Mouse (Mus musculus) midbrain, embryonic 10.5 days (tissue): ENCODE results near the gene Cdh4. TPM values are rescaled to one million over a fixed set of nuclear protein-coding genes. Genes with fewer than 3 reads are reported as not detected.

ENCODE experiments used
- DNase-seq: peaks from one replicate; pipeline ENCODE4 v3.0.0-alpha.2; 2017; ENCODE audit warnings: low spot score
- H3K27ac ChIP-seq: fragments of 300-500 bp; sonication (generic); replicated peaks from 2 replicates; pipeline ENCODE4 v1.5.1; 2016; ENCODE audit warnings: mild to moderate bottlenecking
- H3K27me3 ChIP-seq: fragments of 300-500 bp; sonication (generic); 2 replicates; pipeline ENCODE4 v1.6.1; 2016; ENCODE audit warnings: low read depth, mild to moderate bottlenecking; ENCODE audit not compliant: poor library complexity, severe bottlenecking
- H3K36me3 ChIP-seq: fragments of 300-500 bp; sonication (generic); 2 replicates; pipeline ENCODE4 v1.6.1; 2016; ENCODE audit warnings: mild to moderate bottlenecking, moderate library complexity
- H3K4me1 ChIP-seq: fragments of 300-500 bp; sonication (generic); 2 replicates; pipeline ENCODE4 v1.6.1; 2016
- H3K4me3 ChIP-seq: fragments of 300-500 bp; sonication (generic); 2 replicates; pipeline ENCODE4 v1.5.1; 2016; ENCODE audit warnings: mild to moderate bottlenecking, moderate library complexity
- H3K9me3 ChIP-seq: fragments of 300-500 bp; sonication (generic); replicated peaks from 2 replicates; pipeline ENCODE4 v1.6.1; 2016; ENCODE audit warnings: mild to moderate bottlenecking
- WGBS: fragments of 180-500 bp; shearing (Covaris S2); methylation state at CpG from one replicate; pipeline ENCODE4 v1.1.7; 2016; 5-methylcytosine and 5-hydroxymethylcytosine counted together
- polyA plus RNA-seq: library from polyadenylated mRNA; unstranded; fragments of >200 nt; fragmentation: Nextera tagmentation; extraction: Ambion mirVana; gene quantifications from 2 replicates; pipeline ENCODE4 v1.2.1, GENCODE M21; 2016

The Cdh4 gene
- polyA plus RNA-seq, 1 experiment from 2014 or later, result 8.3 TPM

GRCm38 (mm10) chr2:179742419-179742818, 300.2 kb downstream of the Cdh4 start:
- Histone ChIP-seq H3K27ac (no peak overlapping the region), H3K9me3 (no peaks in the 10 kb centered on the region), H3K4me1 (0 out of 2 replicates have a peak, but pooled peaks cover 3% of the 10 kb centered on the region), H3K4me3 (no peak overlapping the region), H3K27me3 (no peaks in the 10 kb centered on the region), H3K36me3 (no peaks in the 10 kb centered on the region)
- DNase-seq, result no peak
- 96% methylated on average over 1 of the region's 1 CpGs for WGBS

- Histone ChIP-seq H3K4me1 (0 out of 2 replicates have a peak, but pooled peaks cover 3% of the 10 kb centered on the region), H3K27me3 (no peaks in the 10 kb centered on the region), H3K9me3 (no peaks in the 10 kb centered on the region), H3K4me3 (no peak overlapping the region), H3K36me3 (no peaks in the 10 kb centered on the region), H3K27ac (no peak overlapping the region)
- no peak for DNase-seq
- WGBS, result 87% methylated on average over 6 of the region's 6 CpGs
These were observed 300.6 kb downstream of the Cdh4 start for GRCm38 (mm10) chr2:179742828-179743227.

- no peaks in the 10 kb centered on the region for H3K27me3 ChIP-seq
- H3K27ac ChIP-seq, result no peak overlapping the region
- no peaks in the 10 kb centered on the region for H3K9me3 ChIP-seq
- no peaks in the 10 kb centered on the region for H3K36me3 ChIP-seq
- WGBS, result 91% methylated on average over 7 of the region's 7 CpGs
- H3K4me3 ChIP-seq, result no peak overlapping the region
- H3K4me1 ChIP-seq, result 0 out of 2 replicates have a peak, but pooled peaks cover 5% of the 10 kb centered on the region
- DNase-seq, result no peak
These were observed 304.3 kb downstream of the Cdh4 start for GRCm38 (mm10) chr2:179746491-179746890.

- DNase-seq, result no peak
- Histone ChIP-seq H3K27me3 (no peaks in the 10 kb centered on the region), H3K4me1 (0 out of 2 replicates have a peak, but pooled peaks cover 2% of the 10 kb centered on the region), H3K4me3 (no peak overlapping the region), H3K9me3 (no peaks in the 10 kb centered on the region), H3K27ac (no peak overlapping the region), H3K36me3 (no peaks in the 10 kb centered on the region)
- 76% methylated on average over 3 of the region's 3 CpGs for WGBS
These were observed 307.2 kb downstream of the Cdh4 start for GRCm38 (mm10) chr2:179749399-179749798.

- H3K4me1 ChIP-seq, result peaks cover 13% of the 10 kb centered on the region
- H3K27me3 ChIP-seq, result no peaks in the 10 kb centered on the region
- H3K36me3 ChIP-seq, result no peaks in the 10 kb centered on the region
- no peak overlapping the region for H3K27ac ChIP-seq
- 91% methylated on average over 9 of the region's 9 CpGs for WGBS
- DNase-seq, result no peak
- no peak overlapping the region for H3K4me3 ChIP-seq
- H3K9me3 ChIP-seq, result no peaks in the 10 kb centered on the region
These were observed 311.6 kb downstream of the Cdh4 start for GRCm38 (mm10) chr2:179753811-179754210.

DNA sequence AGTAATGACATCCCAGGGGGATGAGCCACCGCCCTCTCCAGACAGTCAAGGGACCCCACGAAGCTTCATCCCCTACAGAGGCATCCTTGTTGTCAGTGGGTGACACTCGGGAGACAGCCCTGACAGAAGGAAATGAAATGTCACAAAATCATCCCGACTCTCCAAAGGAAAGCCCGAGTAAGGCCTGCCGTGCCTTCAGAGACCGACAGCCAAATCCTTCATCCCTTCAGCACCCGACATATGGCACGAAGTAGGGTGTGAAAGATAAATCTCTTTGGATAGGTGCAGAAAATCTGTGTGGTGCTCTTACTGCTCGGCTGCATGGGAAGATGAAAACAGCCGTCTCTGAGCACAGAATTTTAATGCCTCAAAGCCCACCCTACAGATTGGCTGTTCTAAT, 312.5 kb downstream of the Cdh4 start:
- no peaks in the 10 kb centered on the region for H3K9me3 ChIP-seq
- no peak overlapping the region for H3K4me3 ChIP-seq
- H3K27ac ChIP-seq, result no peak overlapping the region
- H3K27me3 ChIP-seq, result no peaks in the 10 kb centered on the region
- no peaks in the 10 kb centered on the region for H3K36me3 ChIP-seq
- peaks cover 13% of the 10 kb centered on the region for H3K4me1 ChIP-seq
- no peak for DNase-seq
- 83% methylated on average over 11 of the region's 11 CpGs for WGBS

DNA sequence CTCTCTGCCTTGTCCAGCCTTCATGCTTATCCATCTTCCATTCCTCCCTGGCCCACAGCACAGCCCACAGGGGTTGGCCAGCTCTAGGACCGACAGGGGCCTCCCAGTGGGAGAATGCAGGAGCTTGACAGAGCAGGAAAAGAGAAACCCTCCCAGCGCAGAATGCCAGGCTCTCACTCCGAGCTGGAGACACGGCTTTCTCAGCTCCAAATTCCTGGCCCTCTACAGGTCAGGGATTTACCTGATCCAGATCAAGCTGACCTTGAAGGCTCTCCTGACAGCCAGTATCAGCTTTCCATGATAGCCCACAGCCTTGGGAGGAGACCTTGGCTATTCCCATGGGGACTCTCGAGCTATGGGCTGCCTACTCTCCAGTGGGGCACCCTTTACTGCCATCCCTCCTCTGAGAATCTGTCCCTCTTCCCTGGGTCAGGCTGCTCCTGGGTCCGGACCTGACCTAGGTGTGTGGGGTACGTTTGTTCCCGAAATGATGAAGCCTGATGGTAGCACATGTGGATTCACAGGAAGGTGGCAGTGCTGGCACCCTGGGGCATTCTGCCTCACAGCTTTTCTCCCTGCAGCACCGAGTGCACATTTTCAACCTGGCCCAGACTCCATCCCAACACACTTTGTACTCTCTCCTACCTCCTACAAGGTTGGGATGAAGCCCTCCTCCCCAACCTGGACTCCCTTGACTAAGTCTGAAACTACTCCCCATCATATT, 319.6 kb downstream of the Cdh4 start:
- WGBS, result 63% methylated on average over 9 of the region's 9 CpGs
- Histone ChIP-seq H3K27me3 (peaks cover 32% of the 10 kb centered on the region), H3K9me3 (no peaks in the 10 kb centered on the region), H3K36me3 (no peaks in the 10 kb centered on the region), H3K27ac (peak overlapping the region; percentile 39; the same call in 1 of the 2 replicates), H3K4me1 (peaks cover 34% of the 10 kb centered on the region), H3K4me3 (no peak overlapping the region)
- DNase-seq, result no peak

DNA sequence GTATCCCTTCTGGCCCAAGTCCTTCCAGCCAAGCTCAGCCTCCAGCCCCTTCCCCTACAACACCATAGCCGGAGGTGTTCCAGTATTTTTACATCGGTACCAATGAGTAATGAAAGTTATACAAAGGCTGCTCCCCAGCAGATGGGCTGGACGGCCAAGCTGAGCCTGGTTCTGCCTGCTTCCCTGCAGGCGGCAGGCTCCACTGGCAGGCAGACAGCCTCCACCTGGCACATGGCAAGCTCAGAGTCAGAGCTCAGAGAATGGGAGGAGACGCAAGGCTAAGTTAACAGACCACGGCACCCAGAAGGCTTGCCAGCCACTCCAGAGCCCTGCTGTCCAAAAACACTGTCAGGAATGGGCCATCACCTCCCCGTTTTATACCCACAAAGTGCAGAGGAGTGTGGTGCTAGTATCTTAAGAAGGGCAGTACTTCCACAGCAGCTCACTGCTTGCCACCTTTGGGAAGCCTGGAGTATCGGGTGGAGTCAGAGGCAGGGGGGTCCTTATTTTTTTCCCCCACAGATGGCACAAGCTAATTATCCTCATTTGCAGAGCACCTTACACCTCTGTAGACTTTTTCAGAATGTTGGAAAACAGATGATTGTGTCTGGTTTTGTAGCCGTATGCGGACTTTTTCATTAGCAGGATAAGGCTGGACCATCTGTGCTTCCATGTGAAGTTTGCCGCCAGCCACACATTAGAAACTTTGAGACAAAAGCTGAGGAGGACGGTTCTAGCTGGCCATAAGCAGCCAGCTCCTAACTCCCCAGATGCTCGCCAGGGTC, 320.5 kb downstream of the Cdh4 start:
- H3K4me1 ChIP-seq, result peaks cover 34% of the 10 kb centered on the region
- peaks cover 33% of the 10 kb centered on the region for H3K27me3 ChIP-seq
- no peaks in the 10 kb centered on the region for H3K36me3 ChIP-seq
- no peak for DNase-seq
- H3K4me3 ChIP-seq, result no peak overlapping the region
- no peaks in the 10 kb centered on the region for H3K9me3 ChIP-seq
- peak overlapping the region; percentile 38; the same call in 1 of the 2 replicates for H3K27ac ChIP-seq
- 81% methylated on average over 13 of the region's 13 CpGs for WGBS

DNA sequence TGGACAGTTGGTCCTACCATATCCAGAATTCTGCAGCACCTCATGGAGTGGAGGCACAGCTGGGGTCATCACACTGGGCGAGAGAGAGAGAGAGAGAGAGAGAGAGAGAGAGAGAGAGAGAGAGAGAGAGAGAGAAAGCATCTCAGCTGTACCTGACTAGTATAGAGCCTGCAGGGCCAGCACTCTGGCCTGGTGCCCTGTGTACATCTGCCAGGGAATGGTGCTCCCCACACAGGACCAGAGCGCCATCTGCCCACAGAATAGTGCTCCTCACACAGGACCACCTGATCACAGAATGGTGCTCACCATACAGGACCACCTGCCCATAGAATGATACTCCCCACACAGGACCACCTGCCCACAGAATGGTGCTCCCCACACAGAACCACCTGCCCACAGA, 322.2 kb downstream of the Cdh4 start:
- WGBS, result 82% methylated on average over 2 of the region's 2 CpGs
- Histone ChIP-seq H3K9me3 (no peaks in the 10 kb centered on the region), H3K4me3 (no peak overlapping the region), H3K4me1 (peaks cover 51% of the 10 kb centered on the region), H3K27me3 (peaks cover 43% of the 10 kb centered on the region), H3K36me3 (no peaks in the 10 kb centered on the region), H3K27ac (no peak overlapping the region)
- DNase-seq, result no peak

DNA sequence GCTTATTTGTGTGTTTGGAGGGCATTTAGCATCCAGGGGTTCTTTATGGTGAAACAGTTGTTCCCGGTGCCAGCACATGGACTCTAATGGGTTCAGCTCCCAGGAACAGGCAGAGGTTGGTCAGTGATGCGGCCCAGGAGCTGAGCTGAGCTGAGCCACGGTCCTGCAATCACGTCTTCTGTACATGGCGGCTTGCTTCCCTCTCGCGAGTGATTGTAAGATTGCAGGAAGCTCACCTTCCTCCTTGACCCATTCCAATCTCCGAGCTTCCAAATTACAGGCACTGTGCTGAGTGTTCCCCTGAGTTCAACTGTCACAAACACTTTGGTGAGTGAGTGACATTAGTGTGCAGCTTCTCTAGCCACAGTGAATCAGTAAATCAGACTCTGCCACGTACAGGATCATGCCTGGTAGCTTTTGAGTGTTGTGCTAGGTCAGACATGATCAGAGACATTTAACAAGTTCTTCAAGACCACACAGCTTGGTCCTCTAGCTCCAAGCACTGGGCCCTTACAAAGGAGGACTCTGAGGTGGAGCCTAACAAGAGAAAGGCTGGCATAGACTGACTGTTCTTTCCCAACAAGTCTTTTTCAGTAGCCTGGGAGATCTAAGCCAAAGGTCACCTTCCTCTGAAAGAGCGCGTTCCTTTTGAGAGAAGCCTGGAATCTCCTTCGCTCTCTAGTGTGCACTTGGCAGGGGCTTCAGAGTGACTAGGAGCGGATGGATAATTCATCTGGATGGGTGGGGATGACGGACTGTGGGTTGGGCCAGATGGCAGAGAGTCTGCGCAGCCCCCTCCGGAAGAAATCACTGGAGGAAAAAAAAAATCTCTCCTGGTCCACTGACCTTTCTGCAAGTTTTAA, 324.7 kb downstream of the Cdh4 start:
- H3K36me3 ChIP-seq, result no peaks in the 10 kb centered on the region
- peak; percentile 48 for DNase-seq
- peak overlapping the region; percentile 71 for H3K27ac ChIP-seq
- peaks cover 46% of the 10 kb centered on the region for H3K4me1 ChIP-seq
- H3K9me3 ChIP-seq, result no peaks in the 10 kb centered on the region
- 20% methylated on average over 16 of the region's 16 CpGs for WGBS
- H3K27me3 ChIP-seq, result peaks cover 39% of the 10 kb centered on the region
- peak overlapping the region; percentile 34 for H3K4me3 ChIP-seq

- H3K36me3 ChIP-seq, result no peaks in the 10 kb centered on the region
- peaks cover 43% of the 10 kb centered on the region for H3K4me1 ChIP-seq
- H3K27ac ChIP-seq, result peak overlapping the region; percentile 71
- WGBS, result 1% methylated on average over 9 of the region's 9 CpGs
- H3K27me3 ChIP-seq, result peaks cover 38% of the 10 kb centered on the region
- peak; percentile 34 for DNase-seq
- no peaks in the 10 kb centered on the region for H3K9me3 ChIP-seq
- peak overlapping the region; percentile 34 for H3K4me3 ChIP-seq
These were observed 325.3 kb downstream of the Cdh4 start for GRCm38 (mm10) chr2:179767527-179767849.

DNA sequence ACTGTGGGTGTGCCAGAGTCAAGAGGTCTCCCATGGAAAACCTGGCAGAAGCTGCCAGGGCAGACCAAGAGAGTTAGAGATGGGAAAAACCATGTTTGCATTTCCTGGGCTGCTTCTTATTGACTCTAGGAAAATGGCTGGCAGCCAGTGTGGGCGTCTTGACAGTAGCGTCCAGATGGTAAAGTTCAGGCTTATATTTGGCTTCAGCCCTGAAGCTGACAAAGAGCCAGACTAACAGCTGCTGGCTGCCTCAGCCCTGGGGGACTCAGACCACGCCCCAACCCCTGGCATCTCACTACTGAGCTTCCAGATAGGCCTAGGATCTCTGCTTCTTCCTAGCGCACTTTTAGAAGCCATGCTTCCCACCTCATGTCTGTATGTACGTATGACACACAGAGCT, 326.9 kb downstream of the Cdh4 start:
- no peak for DNase-seq
- 97% methylated on average over 5 of the region's 5 CpGs for WGBS
- H3K36me3 ChIP-seq, result no peaks in the 10 kb centered on the region
- H3K4me3 ChIP-seq, result no peak overlapping the region
- H3K4me1 ChIP-seq, result peaks cover 54% of the 10 kb centered on the region
- peaks cover 37% of the 10 kb centered on the region for H3K27me3 ChIP-seq
- H3K9me3 ChIP-seq, result no peaks in the 10 kb centered on the region
- no peak overlapping the region; the same call in 1 of the 2 replicates for H3K27ac ChIP-seq
